Mouse (Mus musculus) G1E-ER4 (cell line): ENCODE measurements around the gene Eif1ad. TPM values are rescaled to one million over a fixed set of nuclear protein-coding genes. Genes with fewer than 3 reads are reported as not detected.

Experiments used
- GATA1 ChIP-seq: IDR thresholded peaks from one replicate; pipeline ENCODE4 v1.8.0; 2012; ENCODE audit warnings: low read length, inconsistent platforms
- polyA plus RNA-seq: library from polyadenylated mRNA; stranded (reverse); fragments of >175 nt; gene quantifications from 2 replicates; pipeline ENCODE4 v1.2.3, GENCODE M21; 2012

Gene Eif1ad
- polyA plus RNA-seq, 1 experiment, result 126 TPM

GRCm38 (mm10) chr19:5365751-5366150 lies 790 bp upstream of the Eif1ad start:
- TF ChIP-seq GATA1, result no peak

- TF ChIP-seq GATA1, result no peak
Measured at GRCm38 (mm10) chr19:5367053-5367359, 465 bp downstream of the Eif1ad start, which contains the start of gene Banf1. Gene Banf1, minus strand, starts transcription at chr19:5367168.

- TF ChIP-seq GATA1, result no peak
Measured at GRCm38 (mm10) chr19:5367455-5367854, 914 bp downstream of the Eif1ad start.

GRCm38 (mm10) chr19:5370932-5371331 lies 4.4 kb downstream of the Eif1ad start:
- TF ChIP-seq GATA1, result no peak

GRCm38 (mm10) chr19:5372724-5373123 lies 6.2 kb downstream of the Eif1ad start:
- no peak for TF ChIP-seq GATA1

- TF ChIP-seq GATA1, result no peak
Measured at GRCm38 (mm10) chr19:5374177-5374576, 7.6 kb downstream of the Eif1ad start.

- no peak for TF ChIP-seq GATA1
Measured at GRCm38 (mm10) chr19:5374748-5375147, 8.2 kb downstream of the Eif1ad start.

- TF ChIP-seq GATA1, result no peak
Measured at GRCm38 (mm10) chr19:5377446-5377845, 10.9 kb downstream of the Eif1ad start.

GRCm38 (mm10) chr19:5383326-5383725 lies 16.8 kb downstream of the Eif1ad start:
- no peak for TF ChIP-seq GATA1

- no peak for TF ChIP-seq GATA1
Measured at GRCm38 (mm10) chr19:5384715-5385114, 18.2 kb downstream of the Eif1ad start.

- no peak for TF ChIP-seq GATA1
Measured at GRCm38 (mm10) chr19:5388011-5388441, 21.5 kb downstream of the Eif1ad start.

GRCm38 (mm10) chr19:5388588-5389242 lies 22.2 kb downstream of the Eif1ad start, which contains the start of gene Sart1:
Gene Sart1, minus strand, starts transcription at chr19:5388703.
- TF ChIP-seq GATA1, result no peak

GRCm38 (mm10) chr19:5389647-5390046 lies 23.1 kb downstream of the Eif1ad start:
- TF ChIP-seq GATA1, result no peak

GRCm38 (mm10) chr19:5390416-5390815 lies 23.9 kb downstream of the Eif1ad start:
- TF ChIP-seq GATA1, result no peak

GRCm38 (mm10) chr19:5392892-5393291 lies 26.4 kb downstream of the Eif1ad start:
- TF ChIP-seq GATA1, result no peak

GRCm38 (mm10) chr19:5394168-5394567 lies 27.6 kb downstream of the Eif1ad start:
- TF ChIP-seq GATA1, result no peak

GRCm38 (mm10) chr19:5395371-5395770 lies 28.8 kb downstream of the Eif1ad start:
- TF ChIP-seq GATA1, result no peak

GRCm38 (mm10) chr19:5402293-5402692 lies 35.8 kb downstream of the Eif1ad start, which contains the start of gene Tsga10ip:
Gene Tsga10ip, minus strand, starts transcription at chr19:5402526.
- no peak for TF ChIP-seq GATA1

GRCm38 (mm10) chr19:5405924-5406323 lies 39.4 kb downstream of the Eif1ad start:
- TF ChIP-seq GATA1, result no peak
